Mouse (Mus musculus) T-helper 1 cell (primary cell): ENCODE results near the gene Lrrc10.
"Not testable (repeated sequence)": the region's sequence is repeated elsewhere in the genome, so short reads cannot be mapped to it uniquely, and the experiment has no call there.

ENCODE experiments used
- in situ Hi-C: fragments of 300-600 bp; cut with MboI, MseI; formaldehyde crosslinking; loops from one replicate; pipeline ENCODE4 v1.15.1; 2025; ENCODE audit warnings: high pct_unique_total_duplicates

Lrrc10 gene

GRCm38 (mm10) chr10:117045175-117046056, at the start of gene Lrrc10:
TSS of gene Lrrc10 (plus strand) at chr10:117045341.
- in situ Hi-C loops: no loop called here

- in situ Hi-C loops: no loop called here
These were observed 49.4 kb upstream of the Lrrc10 start for GRCm38 (mm10) chr10:116995584-116996235.

- in situ Hi-C loops: no loop called here
These were observed 48.9 kb upstream of the Lrrc10 start for GRCm38 (mm10) chr10:116996236-116996600.

- in situ Hi-C loops: no loop called here
These were observed 46.3 kb upstream of the Lrrc10 start for GRCm38 (mm10) chr10:116998716-116999455.

GRCm38 (mm10) chr10:117000975-117001374, 44.2 kb upstream of the Lrrc10 start:
- in situ Hi-C loops: no loop called here

GRCm38 (mm10) chr10:117004695-117005094, 40.4 kb upstream of the Lrrc10 start:
- in situ Hi-C loops: no loop called here

- in situ Hi-C loops: no loop called here
These were observed 39.3 kb upstream of the Lrrc10 start for GRCm38 (mm10) chr10:117005707-117006464.

GRCm38 (mm10) chr10:117009691-117010090, 35.5 kb upstream of the Lrrc10 start:
- in situ Hi-C loops: loop anchor here (10.0 kb wide), 1 partner anchor 1675 kb away; no protein-coding TSS in a partner anchor

GRCm38 (mm10) chr10:117011047-117011446, 34.1 kb upstream of the Lrrc10 start:
- in situ Hi-C loops: loop anchor here (10.0 kb wide), 1 partner anchor 1676 kb away; no protein-coding TSS in a partner anchor

GRCm38 (mm10) chr10:117013689-117014390, 31.3 kb upstream of the Lrrc10 start:
- in situ Hi-C loops: loop anchor here (10.0 kb wide), 1 partner anchor 1679 kb away; no protein-coding TSS in a partner anchor

- in situ Hi-C loops: loop anchor here (10.0 kb wide), 1 partner anchor 1680 kb away; no protein-coding TSS in a partner anchor
These were observed 30.6 kb upstream of the Lrrc10 start for GRCm38 (mm10) chr10:117014565-117014964.

GRCm38 (mm10) chr10:117018281-117018840, 26.8 kb upstream of the Lrrc10 start:
- in situ Hi-C loops: loop anchor here (10.0 kb wide), 1 partner anchor 1684 kb away; no protein-coding TSS in a partner anchor

GRCm38 (mm10) chr10:117021020-117021754, 24.0 kb upstream of the Lrrc10 start:
- in situ Hi-C loops: no loop called here

GRCm38 (mm10) chr10:117023693-117024092, 21.4 kb upstream of the Lrrc10 start:
- in situ Hi-C loops: no loop called here

- in situ Hi-C loops: not testable (repeated sequence)
These were observed 19.4 kb upstream of the Lrrc10 start for GRCm38 (mm10) chr10:117025776-117026175.

- in situ Hi-C loops: no loop called here
These were observed 19.0 kb upstream of the Lrrc10 start for GRCm38 (mm10) chr10:117026176-117026575.

GRCm38 (mm10) chr10:117031160-117031559, 14.0 kb upstream of the Lrrc10 start:
- in situ Hi-C loops: no loop called here

- in situ Hi-C loops: no loop called here
These were observed 11.4 kb upstream of the Lrrc10 start for GRCm38 (mm10) chr10:117033785-117034184.

GRCm38 (mm10) chr10:117040355-117040754, 4.8 kb upstream of the Lrrc10 start:
- in situ Hi-C loops: no loop called here
